Mouse (Mus musculus) megakaryocyte progenitor cell, adult 5-6 weeks (primary cell): ENCODE measurements around the gene Gast. TPM values are rescaled to one million over a fixed set of nuclear protein-coding genes. Genes with fewer than 3 reads are reported as not detected.
A peak's percentile ranks its signal among the peaks of the same experiment; 100 is the strongest.
"Not testable (repeated sequence)": the region's sequence is repeated elsewhere in the genome, so short reads cannot be mapped to it uniquely, and the experiment has no call there.

Experiments used
- ATAC-seq: replicated peaks from 2 replicates; pipeline ENCODE4 v1.8.0; 2016; ENCODE audit warnings: mild to moderate bottlenecking, moderate TSS enrichment, inconsistent platforms; ENCODE audit not compliant: poor library complexity
- total RNA-seq, 2 experiments: library from RNA; stranded (forward) in 1 of 2; stranded (reverse) in 1 of 2; fragments of 157-497, 149-512 nt in 1 of 2; fragments of 200-1000 nt in 1 of 2; gene quantifications; 2 replicates each; pipeline versions ENCODE4 v1.2.3 to v1.2.4; 2015 to 2017

Gast gene
- total RNA-seq, 2 experiments from 2014 or later = not detected

- ATAC-seq = peak; percentile 80
Observed at GRCm38 (mm10) chr11:100320172-100320630, 14.0 kb upstream of the Gast start.

- ATAC-seq = not testable (repeated sequence)
Observed at GRCm38 (mm10) chr11:100320701-100321410, 13.4 kb upstream of the Gast start.

- ATAC-seq = not testable (repeated sequence)
Observed at GRCm38 (mm10) chr11:100321479-100322305, 12.5 kb upstream of the Gast start.

GRCm38 (mm10) chr11:100322591-100323258 is 11.5 kb upstream of the Gast start:
- no peak for ATAC-seq

GRCm38 (mm10) chr11:100323578-100323977 is 10.6 kb upstream of the Gast start:
- peak; percentile 21; the same call in 1 of the 2 replicates for ATAC-seq

GRCm38 (mm10) chr11:100325062-100325629 is 9.1 kb upstream of the Gast start:
- no peak for ATAC-seq

- no peak for ATAC-seq
Observed at GRCm38 (mm10) chr11:100327316-100327715, 6.9 kb upstream of the Gast start.

- no peak for ATAC-seq
Observed at GRCm38 (mm10) chr11:100327761-100328160, 6.4 kb upstream of the Gast start.

- ATAC-seq = no peak
Observed at GRCm38 (mm10) chr11:100330235-100330634, 4.0 kb upstream of the Gast start.

GRCm38 (mm10) chr11:100330816-100331375 is 3.3 kb upstream of the Gast start:
- not testable (repeated sequence) for ATAC-seq

GRCm38 (mm10) chr11:100332766-100333515 is 1.3 kb upstream of the Gast start:
- ATAC-seq = no peak

GRCm38 (mm10) chr11:100335731-100336130 is 1.5 kb downstream of the Gast start:
- no peak for ATAC-seq

- 0 out of 2 replicates have a peak, but pooled peaks have one; percentile 26 for ATAC-seq
Observed at GRCm38 (mm10) chr11:100344269-100344668, 10.1 kb downstream of the Gast start.

- peak; percentile 58 for ATAC-seq
Observed at GRCm38 (mm10) chr11:100352076-100352857, 18.1 kb downstream of the Gast start.

- ATAC-seq = peak; percentile 53
Observed at GRCm38 (mm10) chr11:100355151-100355951, 21.1 kb downstream of the Gast start.

GRCm38 (mm10) chr11:100355972-100356818 is 22.0 kb downstream of the Gast start, which contains the start of gene Hap1:
Gene Hap1, minus strand, starts transcription at chr11:100356128.
- ATAC-seq = peak; percentile 38; the same call in 1 of the 2 replicates

GRCm38 (mm10) chr11:100356819-100357211 is 22.6 kb downstream of the Gast start:
- ATAC-seq = no peak
